Mouse (Mus musculus) G1E-ER4 (cell line): ENCODE measurements around the gene Tnr. TPM values are rescaled to one million over a fixed set of nuclear protein-coding genes. Genes with fewer than 3 reads are reported as not detected.

ENCODE experiments used
- GATA1 ChIP-seq: IDR thresholded peaks from one replicate; pipeline ENCODE4 v1.8.0; 2012; ENCODE audit warnings: low read length, inconsistent platforms
- polyA plus RNA-seq: library from polyadenylated mRNA; stranded (reverse); fragments of >175 nt; gene quantifications from 2 replicates; pipeline ENCODE4 v1.2.3, GENCODE M21; 2012

Tnr gene
- polyA plus RNA-seq, 1 experiment = not detected

DNA sequence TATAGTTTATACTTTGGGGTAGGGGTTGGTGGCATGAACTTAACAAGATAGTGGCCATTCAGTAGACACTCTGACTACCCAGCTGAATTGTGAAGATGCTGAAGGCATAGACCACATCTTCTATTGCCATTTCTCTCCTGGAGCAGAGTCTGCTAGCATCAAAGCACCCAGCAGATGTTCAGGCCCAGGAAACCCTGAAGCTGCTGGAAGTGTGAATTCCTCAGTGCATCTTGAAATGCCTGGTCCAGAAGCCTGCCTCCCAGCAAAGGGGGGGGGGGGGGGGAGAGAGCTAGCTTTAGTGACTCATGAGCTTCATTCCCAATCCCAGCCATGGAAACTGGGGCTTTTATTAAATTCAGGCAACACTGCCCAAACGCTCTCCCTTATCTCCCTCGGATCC lies 65.2 kb downstream of the Tnr start:
- TF ChIP-seq GATA1 = no peak

- no peak for TF ChIP-seq GATA1
Measured at GRCm38 (mm10) chr1:159594099-159595058, 70.8 kb downstream of the Tnr start.

DNA sequence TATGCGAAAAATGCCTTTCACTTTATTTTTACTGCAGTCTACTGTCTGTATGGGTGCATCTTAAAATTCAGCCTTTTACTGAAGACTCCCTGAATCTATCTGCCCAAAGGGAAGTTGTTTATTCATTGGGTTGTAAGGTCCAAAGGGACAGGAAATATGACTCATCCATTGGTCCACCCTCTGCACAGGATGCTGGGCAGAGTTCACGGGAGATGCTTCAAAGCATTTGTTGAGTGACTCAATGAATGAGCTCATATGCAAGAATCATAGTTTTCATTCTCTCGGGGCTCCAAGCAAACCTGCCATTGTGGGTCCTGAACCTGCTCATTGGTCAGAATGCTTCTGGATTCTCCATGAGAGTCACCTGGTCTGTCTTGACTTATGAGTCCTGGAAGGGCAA lies 72.2 kb downstream of the Tnr start:
- no peak for TF ChIP-seq GATA1

GRCm38 (mm10) chr1:159596640-159597039 lies 73.1 kb downstream of the Tnr start:
- TF ChIP-seq GATA1 = no peak

- TF ChIP-seq GATA1 = no peak
Measured at GRCm38 (mm10) chr1:159613561-159613960, 90.0 kb downstream of the Tnr start.

DNA sequence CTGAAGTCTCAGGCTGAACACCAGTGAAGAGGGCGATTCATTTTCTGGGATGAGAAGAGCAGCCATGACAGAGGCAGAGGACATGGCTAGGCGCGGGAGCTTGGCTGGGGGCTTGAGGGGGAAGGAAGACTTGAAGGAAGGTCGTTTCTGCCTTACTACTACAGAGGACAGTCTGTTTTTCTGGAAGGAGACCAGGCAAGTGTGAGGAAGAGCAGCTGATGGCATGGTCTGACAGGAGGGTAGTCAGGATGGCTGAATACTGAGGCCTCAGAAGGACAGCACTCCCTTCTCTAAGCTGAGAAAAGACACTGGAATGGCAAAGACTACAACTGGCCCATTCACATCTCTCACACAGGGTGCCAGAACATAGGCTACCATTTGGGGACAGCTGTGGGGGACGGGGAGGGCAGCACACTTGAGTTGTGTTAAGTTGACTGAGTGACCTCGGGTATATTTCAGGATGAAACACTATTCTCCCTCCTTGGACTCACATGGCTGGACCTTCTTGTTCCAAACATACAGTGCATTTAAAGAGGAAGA lies 90.6 kb downstream of the Tnr start:
- TF ChIP-seq GATA1 = no peak

GRCm38 (mm10) chr1:159614644-159615431 lies 91.3 kb downstream of the Tnr start:
- TF ChIP-seq GATA1 = no peak

DNA sequence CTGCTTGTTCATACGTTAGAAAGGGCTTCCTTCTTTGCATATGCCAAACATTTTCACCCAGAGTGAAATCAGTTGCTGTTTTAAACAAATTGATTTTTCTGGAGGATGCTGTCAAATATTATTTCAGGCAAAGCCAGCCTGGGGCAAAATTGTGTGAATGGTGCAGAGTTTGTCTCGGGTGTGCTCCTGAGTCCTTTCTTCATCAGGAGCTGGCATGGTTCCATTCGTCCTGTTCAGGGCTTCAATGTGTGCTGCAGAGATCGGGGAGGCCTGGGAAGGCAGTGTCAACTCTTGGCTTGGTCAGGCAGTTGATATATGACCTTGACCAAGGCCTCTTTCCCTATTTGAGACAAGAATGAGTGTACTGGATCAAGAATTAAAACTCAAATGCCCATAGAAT lies 92.1 kb downstream of the Tnr start:
- no peak for TF ChIP-seq GATA1

- TF ChIP-seq GATA1 = no peak
Measured at GRCm38 (mm10) chr1:159619205-159619604, 95.6 kb downstream of the Tnr start.

DNA sequence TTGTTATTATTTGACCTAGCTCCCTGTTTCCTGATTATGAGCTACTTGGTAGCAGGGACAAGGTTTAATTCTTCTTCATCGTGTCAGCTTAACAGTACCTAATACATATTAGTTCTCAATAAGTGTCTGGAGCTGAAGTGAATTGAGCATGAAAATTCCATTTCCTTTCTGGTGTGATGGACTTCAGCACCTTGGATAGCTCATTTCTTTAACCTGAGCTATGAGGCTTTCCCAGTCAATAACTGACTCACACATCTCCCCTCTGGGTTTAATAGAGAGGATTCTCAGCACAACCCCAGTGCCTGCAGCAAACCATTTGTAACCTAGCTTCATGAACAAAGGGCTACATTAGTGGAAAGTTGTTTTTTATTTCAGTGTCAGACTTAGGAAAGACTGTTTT lies 97.8 kb downstream of the Tnr start:
- no peak for TF ChIP-seq GATA1

- TF ChIP-seq GATA1 = no peak
Measured at GRCm38 (mm10) chr1:159629119-159629518, 105.5 kb downstream of the Tnr start.

GRCm38 (mm10) chr1:159629822-159630589 lies 106.4 kb downstream of the Tnr start:
- no peak for TF ChIP-seq GATA1

DNA sequence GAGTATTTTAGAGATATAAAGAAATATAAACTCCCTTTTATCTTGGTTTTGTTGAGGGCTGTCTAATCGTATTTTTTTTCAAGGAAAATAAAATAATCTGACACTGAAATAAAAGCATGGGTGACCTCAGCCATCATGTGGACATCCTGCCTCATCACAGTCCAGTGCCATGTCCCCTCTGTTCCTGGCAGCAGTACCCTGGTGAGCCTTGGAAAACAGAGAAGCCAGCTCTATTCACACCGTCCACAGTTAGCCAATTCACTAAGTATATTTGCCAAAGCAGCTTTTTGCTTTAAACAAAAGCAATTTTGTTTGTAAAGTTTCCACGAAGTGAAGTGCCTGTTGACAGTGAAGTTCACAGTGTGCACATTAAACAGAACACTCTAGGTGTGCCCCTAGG lies 109.0 kb downstream of the Tnr start:
- TF ChIP-seq GATA1 = no peak

DNA sequence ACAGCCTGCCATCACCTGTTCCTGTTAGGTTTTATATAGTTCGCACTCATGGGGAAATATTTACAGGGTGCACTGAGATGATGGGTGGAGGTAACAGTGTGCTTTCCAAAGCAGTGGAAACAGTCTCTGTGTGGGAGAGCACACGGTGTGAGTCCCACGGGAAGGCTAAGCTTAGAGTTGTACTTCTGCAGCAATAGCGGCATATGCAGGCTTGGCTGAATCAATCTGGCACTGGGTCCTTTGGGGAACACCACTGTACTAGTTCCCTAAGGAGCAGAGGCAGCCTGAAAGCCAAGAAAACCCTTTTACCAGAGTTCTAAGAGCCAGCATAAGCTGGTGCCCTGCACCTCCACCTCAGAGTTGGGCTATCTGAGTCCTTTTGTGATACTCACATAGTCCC lies 115.8 kb downstream of the Tnr start:
- TF ChIP-seq GATA1 = no peak

GRCm38 (mm10) chr1:159645719-159646118 lies 122.2 kb downstream of the Tnr start:
- no peak for TF ChIP-seq GATA1
